Mouse (Mus musculus): Measurements from ENCODE around the gene Bnip2. TPM values are rescaled to one million over a fixed set of nuclear protein-coding genes. Genes with fewer than 3 reads are reported as not detected.

Bnip2 gene
- polyA plus RNA-seq, 1 experiment from 2014 or later, result 109 TPM

GRCm38 (mm10) chr9:70042137-70042536, 52.9 kb downstream of the Bnip2 start:
- WGBS, result 91% methylated on average over 4 of the region's 4 CpGs
- no peaks in the 10 kb centered on the region for H3K27me3 ChIP-seq (replicated peaks; ENCODE audit: low read depth, poor library complexity, severe bottlenecking)
- no peaks in the 10 kb centered on the region for H3K4me1 ChIP-seq

GRCm38 (mm10) chr9:70042935-70043334, 53.7 kb downstream of the Bnip2 start:
- DNase-seq (ENCODE audit: low spot score), result no peak
- WGBS, result 66% methylated on average over 1 of the region's 1 CpGs
- H3K36me3 ChIP-seq (replicated peaks), result no peaks in the 10 kb centered on the region
- H3K4me3 ChIP-seq, result no peak overlapping the region
- no peak overlapping the region for H3K27ac ChIP-seq (replicated peaks)
- peaks cover 7% of the 10 kb centered on the region for H3K4me1 ChIP-seq
- no peaks in the 10 kb centered on the region for H3K27me3 ChIP-seq (replicated peaks; ENCODE audit: low read depth, poor library complexity, severe bottlenecking)
- H3K9me3 ChIP-seq, result no peaks in the 10 kb centered on the region

More at GRCm38 (mm10) chr9:70042137-70042536, 52.9 kb downstream of the Bnip2 start:
- DNase-seq (ENCODE audit: low spot score), result no peak
- Histone ChIP-seq H3K36me3 (replicated peaks) (no peaks in the 10 kb centered on the region), H3K4me3 (no peak overlapping the region), H3K27ac (replicated peaks) (no peak overlapping the region), H3K9me3 (no peaks in the 10 kb centered on the region)

- 80% methylated on average over 2 of the region's 2 CpGs for WGBS
- no peak for DNase-seq (ENCODE audit: low spot score)
- Histone ChIP-seq H3K27me3 (replicated peaks; ENCODE audit: low read depth, poor library complexity, severe bottlenecking) (no peaks in the 10 kb centered on the region), H3K4me3 (no peak overlapping the region), H3K36me3 (replicated peaks) (no peaks in the 10 kb centered on the region), H3K27ac (replicated peaks) (no peak overlapping the region), H3K4me1 (peaks cover 26% of the 10 kb centered on the region), H3K9me3 (no peaks in the 10 kb centered on the region)
Observed at GRCm38 (mm10) chr9:70044865-70045264, 55.6 kb downstream of the Bnip2 start.

- no peak overlapping the region for H3K4me3 ChIP-seq
- DNase-seq (ENCODE audit: low spot score), result no peak
- H3K27me3 ChIP-seq (replicated peaks; ENCODE audit: low read depth, poor library complexity, severe bottlenecking), result no peaks in the 10 kb centered on the region
- no peak overlapping the region for H3K27ac ChIP-seq (replicated peaks)
- 92% methylated on average over 6 of the region's 6 CpGs for WGBS
- no peaks in the 10 kb centered on the region for H3K36me3 ChIP-seq (replicated peaks)
- H3K4me1 ChIP-seq, result peaks cover 30% of the 10 kb centered on the region
- H3K9me3 ChIP-seq, result no peaks in the 10 kb centered on the region
Observed at GRCm38 (mm10) chr9:70046255-70046654, 57.0 kb downstream of the Bnip2 start.

GRCm38 (mm10) chr9:70047839-70048238, 58.6 kb downstream of the Bnip2 start:
- H3K9me3 ChIP-seq, result no peaks in the 10 kb centered on the region

GRCm38 (mm10) chr9:70048280-70048679, 59.0 kb downstream of the Bnip2 start:
- Histone ChIP-seq H3K27me3 (replicated peaks; ENCODE audit: low read depth, poor library complexity, severe bottlenecking) (no peaks in the 10 kb centered on the region), H3K9me3 (no peaks in the 10 kb centered on the region), H3K4me1 (peaks cover 30% of the 10 kb centered on the region), H3K36me3 (replicated peaks) (no peaks in the 10 kb centered on the region), H3K4me3 (0 out of 2 replicates have a peak overlapping the region, but pooled peaks have one; percentile 15), H3K27ac (replicated peaks) (peak overlapping the region; percentile 55)
- 34% methylated on average over 5 of the region's 5 CpGs for WGBS
- DNase-seq (ENCODE audit: low spot score), result no peak

More at GRCm38 (mm10) chr9:70047839-70048238, 58.6 kb downstream of the Bnip2 start:
- H3K27ac ChIP-seq (replicated peaks), result no peak overlapping the region; the same call in 1 of the 2 replicates
- DNase-seq (ENCODE audit: low spot score), result peak; percentile 29
- H3K36me3 ChIP-seq (replicated peaks), result no peaks in the 10 kb centered on the region
- H3K4me1 ChIP-seq, result peaks cover 30% of the 10 kb centered on the region
- H3K4me3 ChIP-seq, result no peak overlapping the region
- 47% methylated on average over 3 of the region's 3 CpGs for WGBS
- H3K27me3 ChIP-seq (replicated peaks; ENCODE audit: low read depth, poor library complexity, severe bottlenecking), result no peaks in the 10 kb centered on the region

- no peaks in the 10 kb centered on the region for H3K27me3 ChIP-seq (replicated peaks; ENCODE audit: low read depth, poor library complexity, severe bottlenecking)
- WGBS, result 56% methylated on average over 6 of the region's 6 CpGs
- DNase-seq (ENCODE audit: low spot score), result no peak
- H3K9me3 ChIP-seq, result no peaks in the 10 kb centered on the region
- H3K27ac ChIP-seq (replicated peaks), result peak overlapping the region; percentile 55
- H3K4me1 ChIP-seq, result peaks cover 30% of the 10 kb centered on the region
- 0 out of 2 replicates have a peak overlapping the region, but pooled peaks have one; percentile 15 for H3K4me3 ChIP-seq
- H3K36me3 ChIP-seq (replicated peaks), result no peaks in the 10 kb centered on the region
Observed at GRCm38 (mm10) chr9:70048751-70049415, 59.6 kb downstream of the Bnip2 start.

GRCm38 (mm10) chr9:70049416-70049783, 60.1 kb downstream of the Bnip2 start:
- Histone ChIP-seq H3K27ac (replicated peaks) (peak overlapping the region; percentile 55), H3K4me3 (no peak overlapping the region), H3K9me3 (no peaks in the 10 kb centered on the region), H3K36me3 (replicated peaks) (no peaks in the 10 kb centered on the region), H3K4me1 (peaks cover 30% of the 10 kb centered on the region), H3K27me3 (replicated peaks; ENCODE audit: low read depth, poor library complexity, severe bottlenecking) (no peaks in the 10 kb centered on the region)
- 26% methylated on average over 3 of the region's 3 CpGs for WGBS
- peak; percentile 27 for DNase-seq (ENCODE audit: low spot score)

- Histone ChIP-seq H3K9me3 (no peaks in the 10 kb centered on the region), H3K27ac (replicated peaks) (peak overlapping the region; percentile 55; the same call in 1 of the 2 replicates), H3K36me3 (replicated peaks) (no peaks in the 10 kb centered on the region), H3K27me3 (replicated peaks; ENCODE audit: low read depth, poor library complexity, severe bottlenecking) (no peaks in the 10 kb centered on the region), H3K4me3 (no peak overlapping the region), H3K4me1 (peaks cover 30% of the 10 kb centered on the region)
- DNase-seq (ENCODE audit: low spot score), result no peak
- WGBS, result 41% methylated on average over 8 of the region's 8 CpGs
Observed at GRCm38 (mm10) chr9:70049839-70050238, 60.6 kb downstream of the Bnip2 start.

- Histone ChIP-seq H3K4me3 (no peak overlapping the region), H3K36me3 (replicated peaks) (no peaks in the 10 kb centered on the region), H3K27ac (replicated peaks) (no peak overlapping the region), H3K27me3 (replicated peaks; ENCODE audit: low read depth, poor library complexity, severe bottlenecking) (no peaks in the 10 kb centered on the region), H3K9me3 (no peaks in the 10 kb centered on the region), H3K4me1 (peaks cover 28% of the 10 kb centered on the region)
- WGBS, result 85% methylated on average over 3 of the region's 3 CpGs
- DNase-seq (ENCODE audit: low spot score), result no peak
Observed at GRCm38 (mm10) chr9:70052730-70053129, 63.5 kb downstream of the Bnip2 start.

GRCm38 (mm10) chr9:70053411-70053810, 64.1 kb downstream of the Bnip2 start:
- WGBS, result 61% methylated on average over 3 of the region's 3 CpGs
- Histone ChIP-seq H3K4me3 (no peak overlapping the region), H3K27me3 (replicated peaks; ENCODE audit: low read depth, poor library complexity, severe bottlenecking) (no peaks in the 10 kb centered on the region), H3K27ac (replicated peaks) (no peak overlapping the region), H3K36me3 (replicated peaks) (no peaks in the 10 kb centered on the region), H3K9me3 (no peaks in the 10 kb centered on the region), H3K4me1 (peaks cover 21% of the 10 kb centered on the region)
- no peak for DNase-seq (ENCODE audit: low spot score)
